Mouse (Mus musculus): Measurements from ENCODE around the gene Smpd2.

Gene Smpd2

DNA sequence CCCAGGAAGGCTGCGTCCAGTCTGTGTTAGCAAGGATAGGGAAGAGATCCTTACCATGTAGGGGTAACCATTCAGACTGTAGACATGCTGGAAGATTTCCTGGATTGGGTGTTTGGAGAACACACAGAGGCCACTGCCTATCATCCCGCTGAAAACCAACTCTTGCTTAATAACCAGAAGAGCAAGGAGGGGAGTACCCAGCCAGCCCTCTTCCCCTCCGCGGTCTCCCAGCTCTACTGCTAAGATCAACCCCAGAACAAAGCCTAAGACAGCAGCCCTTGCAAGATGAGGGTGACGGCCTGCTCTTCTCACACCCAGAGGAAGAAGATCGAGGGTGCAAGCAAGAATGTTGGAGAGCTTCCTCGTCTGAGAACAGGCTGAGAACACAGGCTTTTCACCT, 1.3 kb downstream of the Smpd2 start:
- DNase-seq (ENCODE audit: low read depth), result peak; percentile 58

DNA sequence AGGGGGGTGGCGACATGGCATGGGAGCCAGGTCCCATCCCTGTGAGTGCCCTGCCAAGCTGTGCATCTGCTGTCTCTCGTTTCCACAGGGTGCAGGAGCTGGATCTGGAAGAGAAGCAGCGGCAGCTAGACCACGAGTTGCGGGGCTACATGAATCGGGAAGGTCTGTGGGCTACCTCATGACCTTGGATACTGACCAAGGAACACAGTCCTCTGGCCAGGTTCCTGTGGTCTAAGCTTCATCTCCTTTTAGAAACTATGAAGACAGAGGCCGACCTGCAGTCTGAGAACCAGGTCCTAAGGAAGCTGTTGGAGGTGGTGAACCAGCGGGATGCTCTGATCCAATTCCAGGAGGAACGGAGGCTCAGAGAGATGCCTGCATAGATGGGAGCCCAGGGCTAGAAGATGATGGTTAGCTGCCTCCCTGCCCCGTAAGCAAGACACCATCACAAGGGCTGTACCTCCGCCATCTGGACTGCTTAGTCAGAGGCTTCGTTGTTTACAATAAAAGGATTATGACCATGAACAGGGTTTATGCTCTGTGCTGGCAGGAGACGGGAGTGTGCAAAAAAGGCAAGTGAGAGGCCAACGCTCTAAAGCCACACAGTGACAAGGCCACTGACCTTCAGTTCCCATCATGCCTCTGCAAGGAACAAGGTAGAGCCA, 3.5 kb downstream of the Smpd2 start:
- peak; percentile 26 for DNase-seq (ENCODE audit: low read depth)

DNA sequence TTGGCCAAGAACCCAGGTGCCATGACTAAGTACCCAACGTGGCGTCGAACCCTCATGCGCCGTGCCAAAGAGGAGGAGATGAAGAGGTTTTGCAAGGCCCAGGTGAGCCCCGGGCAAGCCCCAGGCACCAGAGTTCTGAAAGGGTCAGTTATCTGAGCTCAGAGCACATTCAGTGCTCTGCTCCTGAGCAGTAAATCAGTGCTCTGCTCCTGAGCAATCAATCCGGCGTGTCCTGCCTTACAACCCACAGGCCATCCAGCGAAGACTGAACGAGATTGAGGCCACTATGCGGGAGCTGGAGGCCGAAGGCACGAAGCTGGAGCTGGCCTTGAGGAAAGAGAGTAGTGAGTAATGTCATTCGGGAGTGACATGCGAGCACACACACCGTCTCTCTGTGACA, 4.4 kb downstream of the Smpd2 start:
- no peak for DNase-seq (ENCODE audit: low read depth)

DNA sequence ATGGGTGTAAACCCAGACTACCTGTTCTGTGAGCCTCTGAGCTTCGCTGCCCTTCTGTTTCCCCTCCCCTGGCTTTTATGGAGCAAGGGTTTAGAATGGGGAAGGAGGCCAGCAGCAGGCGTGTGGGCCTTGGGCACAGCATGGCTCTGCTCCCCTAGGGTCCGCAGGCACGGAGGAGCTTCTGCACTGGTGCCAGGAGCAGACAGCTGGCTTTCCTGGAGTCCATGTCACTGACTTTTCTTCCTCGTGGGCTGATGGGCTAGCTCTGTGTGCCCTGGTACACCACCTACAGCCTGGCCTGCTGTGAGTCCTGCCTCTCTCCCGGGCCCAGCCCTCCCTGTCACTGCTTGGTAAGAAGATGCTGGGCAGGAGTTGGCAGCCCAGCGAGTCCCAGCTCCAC, 7.7 kb downstream of the Smpd2 start:
- DNase-seq (ENCODE audit: low read depth), result no peak

DNA sequence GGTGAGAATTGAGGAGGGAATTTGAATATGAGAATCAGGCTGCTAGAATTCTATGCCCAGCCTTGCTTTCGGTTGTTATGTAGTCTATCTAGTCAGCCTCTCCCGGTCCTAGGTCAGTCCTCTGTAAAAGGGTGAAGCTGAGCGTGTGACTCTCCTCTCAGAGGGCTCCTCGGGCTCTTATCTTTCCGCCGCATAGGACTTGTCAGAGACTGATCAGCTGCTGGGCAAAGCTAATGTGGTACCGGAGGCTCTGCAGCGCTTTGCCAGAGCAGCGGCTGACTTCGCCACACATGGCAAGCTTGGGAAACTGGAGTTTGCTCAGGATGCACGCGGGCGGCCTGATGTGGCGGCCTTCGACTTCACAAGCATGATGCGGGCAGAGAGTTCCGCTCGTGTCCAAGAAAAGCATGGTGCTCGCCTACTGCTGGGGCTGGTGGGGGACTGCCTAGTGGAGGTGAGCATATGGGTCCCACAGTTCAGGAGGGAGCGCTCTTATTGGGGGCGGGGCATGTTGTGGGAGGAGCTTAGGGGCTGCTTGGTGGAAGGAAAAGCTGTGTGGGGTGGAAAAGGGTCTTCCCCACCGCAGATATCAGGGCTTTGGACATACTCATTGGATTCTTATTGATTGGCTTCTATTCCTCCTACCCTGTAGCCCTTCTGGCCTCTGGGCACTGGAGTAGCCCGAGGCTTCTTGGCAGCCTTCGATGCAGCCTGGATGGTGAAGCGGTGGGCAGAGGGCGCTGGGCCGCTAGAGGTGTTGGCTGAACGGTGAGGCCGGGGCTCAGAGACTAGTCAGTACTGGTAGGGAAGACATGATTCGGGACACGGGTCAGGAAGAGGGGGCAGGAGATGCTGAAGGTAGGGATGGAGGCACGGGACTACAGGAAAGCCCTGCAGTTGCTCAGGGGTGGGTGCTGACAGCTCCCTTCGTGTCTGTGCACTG, 9.0 kb downstream of the Smpd2 start:
- DNase-seq (ENCODE audit: low read depth), result peak; percentile 14

DNA sequence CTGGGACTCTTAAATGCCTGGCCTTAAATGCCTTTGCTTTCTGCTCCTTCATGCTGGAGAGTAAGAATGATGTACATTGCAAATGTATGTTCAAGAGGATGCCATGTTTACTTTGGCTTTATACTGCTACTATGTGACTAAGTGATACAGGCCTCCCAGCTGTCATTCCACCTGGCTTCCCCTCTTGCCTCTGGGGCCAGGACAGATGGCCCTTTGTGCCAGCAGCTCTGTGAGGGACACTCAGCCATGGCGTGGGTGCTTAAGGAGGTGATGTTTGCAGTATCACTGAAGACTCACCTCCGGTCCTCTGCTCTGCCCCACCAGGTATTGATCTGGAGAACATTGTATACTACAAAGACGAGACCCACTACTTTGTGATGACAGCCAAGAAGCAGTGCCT, 10.2 kb downstream of the Smpd2 start:
- no peak for DNase-seq (ENCODE audit: low read depth)

DNA sequence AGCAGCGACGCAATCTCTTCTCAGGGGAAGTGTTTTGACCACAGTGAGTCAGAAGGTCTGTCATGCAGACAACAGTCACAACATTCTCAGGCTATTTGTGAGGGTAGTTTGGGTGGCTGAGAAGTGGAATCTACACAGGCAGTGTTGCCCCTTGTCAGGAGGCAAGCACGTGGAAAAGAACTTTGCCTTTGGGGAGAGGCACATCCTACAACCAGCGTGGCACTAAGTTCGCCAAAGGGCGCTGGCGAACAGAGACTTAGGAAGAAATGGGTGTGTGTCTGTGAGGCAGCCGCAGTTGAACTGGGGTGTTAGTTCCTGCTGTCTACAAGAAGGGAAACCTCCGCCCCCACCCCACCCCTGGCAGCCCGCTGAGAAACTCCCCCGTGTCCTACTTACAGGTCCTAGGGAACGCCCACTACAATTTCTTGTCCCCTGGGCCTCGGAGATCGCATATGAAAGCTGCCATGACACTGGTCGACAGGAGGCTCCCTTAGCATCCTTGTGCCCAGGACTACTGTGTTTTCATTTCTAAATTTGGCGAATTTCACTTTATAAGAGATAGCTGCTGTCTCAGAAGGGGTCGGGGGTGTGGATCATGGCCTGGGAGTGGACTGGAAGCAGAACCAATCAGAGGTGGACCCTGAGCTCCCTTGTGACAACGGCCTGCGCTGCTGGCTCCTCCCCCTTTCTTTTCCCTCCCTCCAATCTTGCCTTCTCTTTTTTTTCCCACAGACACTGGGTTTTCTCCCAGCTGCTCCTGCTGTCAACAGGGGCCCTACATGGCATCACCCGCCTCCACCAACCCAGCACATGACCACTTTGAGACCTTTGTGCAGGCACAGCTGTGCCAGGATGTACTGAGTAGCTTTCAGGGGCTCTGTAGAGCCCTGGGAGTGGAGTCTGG, 12.6 kb downstream of the Smpd2 start:
- peak; percentile 89 for DNase-seq (ENCODE audit: low read depth)

DNA sequence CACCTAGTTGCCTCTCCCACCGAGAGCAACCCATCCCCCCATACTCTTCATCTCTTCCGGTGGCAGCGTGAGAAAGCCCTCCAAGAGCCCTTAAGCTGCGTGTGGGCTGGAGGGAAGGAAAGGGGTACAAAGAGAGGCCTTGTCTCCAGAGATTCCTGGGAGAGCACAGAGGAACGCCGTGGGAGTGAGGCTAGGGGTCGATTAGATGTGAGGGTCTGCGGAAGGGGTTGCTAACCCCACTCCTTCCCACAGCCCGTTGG, 13.2 kb downstream of the Smpd2 start:
- no peak for DNase-seq (ENCODE audit: low read depth)

DNA sequence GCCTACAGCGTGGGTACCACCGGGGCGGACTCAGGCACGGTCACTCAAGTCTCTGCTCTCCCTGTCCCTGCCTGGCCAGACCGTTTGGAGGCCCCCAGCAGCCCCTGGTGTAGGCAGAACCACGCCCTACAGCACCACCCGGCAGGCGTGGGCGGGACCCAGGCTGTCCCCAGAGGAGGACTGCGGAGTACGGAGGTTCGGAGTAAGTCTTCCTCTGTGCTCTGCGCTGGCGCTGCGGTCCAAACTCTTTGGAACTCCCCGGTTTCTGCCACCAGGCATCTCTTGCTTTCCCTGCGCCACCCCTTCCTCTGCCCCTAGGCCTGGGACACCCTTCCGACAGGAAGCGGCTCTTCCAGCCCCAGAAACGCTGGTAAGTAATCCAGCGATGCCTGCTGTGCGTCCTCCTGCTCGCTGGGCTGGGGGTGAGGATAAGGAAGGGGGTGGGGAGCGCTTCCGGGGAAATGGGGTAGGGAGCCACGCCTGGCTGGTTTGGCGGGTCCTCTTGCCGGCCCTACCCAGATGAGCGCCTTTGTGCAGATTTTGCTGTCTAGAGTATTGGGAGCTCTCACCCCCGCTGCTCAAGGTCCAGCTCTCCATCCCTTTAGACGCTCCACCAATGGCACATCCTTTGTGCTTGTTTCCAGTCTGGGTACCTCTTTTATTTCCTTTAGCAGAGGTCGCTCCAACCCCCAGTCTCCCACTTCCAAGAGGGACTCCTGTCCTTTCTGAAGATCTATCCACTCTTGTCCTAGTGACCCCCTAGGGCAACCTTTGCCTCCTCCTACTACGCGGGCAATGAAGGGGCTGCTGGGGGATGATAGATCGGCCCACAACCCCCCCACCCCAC, 13.8 kb downstream of the Smpd2 start, which contains the start of gene Mical1:
Gene Mical1, plus strand, starts transcription at position 144 of the 847 bp plus-strand sequence.
- DNase-seq (ENCODE audit: low read depth), result peak; percentile 82

DNA sequence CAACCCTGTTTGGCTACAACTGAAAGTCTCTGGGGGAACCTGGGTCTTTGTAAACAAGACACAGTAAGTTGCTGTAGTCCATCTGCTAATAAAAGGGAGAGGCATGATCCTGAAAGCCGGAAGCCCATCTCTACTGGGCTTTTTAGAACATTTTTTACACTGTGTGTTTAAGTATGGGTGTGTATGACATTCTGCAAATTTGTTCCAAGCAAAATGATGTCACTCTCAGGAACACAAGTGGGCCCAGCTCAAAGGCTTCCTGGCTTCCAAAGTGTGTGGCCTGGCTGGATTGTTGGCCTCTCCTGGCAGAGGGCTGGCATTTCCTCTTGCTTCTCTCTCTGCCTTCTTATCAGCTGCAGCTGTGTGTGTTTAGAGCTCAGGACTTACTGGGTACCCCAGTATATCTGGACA, 15.2 kb downstream of the Smpd2 start:
- DNase-seq (ENCODE audit: low read depth), result peak; percentile 69

DNA sequence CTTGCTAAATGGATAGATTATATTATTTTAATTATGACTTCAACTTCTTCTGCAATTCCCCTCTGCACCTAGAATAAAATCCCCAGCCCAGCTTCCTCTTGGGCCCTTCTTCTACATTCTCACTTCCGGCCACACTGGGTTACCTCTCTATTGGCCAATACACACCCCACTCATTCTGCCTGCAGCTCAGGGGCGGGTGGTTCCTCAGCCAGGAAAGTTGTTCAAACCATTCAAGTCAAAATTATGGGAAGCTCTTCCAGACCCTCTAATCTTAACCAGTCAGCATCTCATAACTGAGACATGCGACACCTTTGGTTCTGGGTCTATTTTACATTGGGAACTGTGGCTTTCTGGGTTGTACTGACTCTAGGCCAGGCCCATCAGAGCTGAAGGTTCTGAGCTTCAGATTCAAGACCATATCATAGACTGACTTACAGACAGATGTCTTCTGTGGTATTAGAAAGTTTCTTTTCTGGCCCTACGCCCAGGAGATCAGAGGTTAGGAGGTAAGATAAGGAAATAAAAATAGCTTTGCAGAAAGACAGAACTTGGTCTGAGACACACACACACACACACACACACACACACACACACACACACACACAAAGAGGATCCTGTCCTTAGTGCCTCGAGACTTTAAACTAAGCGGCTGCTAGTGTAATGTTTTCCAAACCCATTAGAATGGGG, 16.2 kb downstream of the Smpd2 start:
- peak; percentile 98 for DNase-seq (ENCODE audit: low read depth)

DNA sequence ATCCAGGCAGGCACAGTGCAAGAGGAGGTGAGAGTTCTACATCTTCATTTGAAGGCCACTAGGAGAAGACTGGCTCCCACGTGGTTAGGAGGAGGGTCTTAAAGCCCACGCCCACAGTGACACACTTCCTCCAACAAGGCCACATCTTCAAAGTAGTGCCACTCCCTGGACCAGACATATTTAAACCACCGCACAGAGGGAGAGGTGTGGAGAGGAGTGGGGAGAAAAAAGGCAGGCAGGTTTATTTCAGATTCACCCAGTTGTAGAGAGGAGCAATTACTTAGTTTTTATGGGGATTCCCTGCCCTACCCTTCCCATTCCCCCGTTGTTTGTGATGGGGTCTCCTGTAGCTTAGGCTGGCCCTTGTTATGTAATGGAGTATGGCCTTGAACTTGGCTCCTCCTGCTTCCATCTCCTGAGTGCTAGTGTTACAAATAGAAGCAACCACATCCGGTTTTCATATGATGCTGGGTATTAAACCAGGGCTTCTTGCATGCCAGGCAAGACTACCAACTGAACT, 17.1 kb downstream of the Smpd2 start:
- peak; percentile 91 for DNase-seq (ENCODE audit: low read depth)

DNA sequence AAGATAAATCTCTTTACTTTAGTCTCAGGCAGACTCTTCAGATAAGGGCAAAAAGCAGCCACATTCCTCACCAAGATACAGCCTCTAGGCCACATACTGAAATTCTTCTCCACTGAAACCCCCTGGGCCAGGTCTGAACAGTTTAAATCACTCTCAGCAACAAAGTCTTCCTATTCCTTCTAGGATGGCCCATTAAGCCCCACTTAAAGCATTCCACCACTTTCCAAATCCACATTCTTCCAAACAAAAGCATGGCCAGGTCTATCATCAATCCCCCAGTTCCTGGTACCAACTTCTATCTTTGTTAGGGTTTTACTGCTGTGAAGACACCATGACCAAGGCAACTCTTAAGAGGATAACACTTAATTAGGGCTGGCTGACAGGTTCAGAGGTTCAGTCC, 17.6 kb downstream of the Smpd2 start:
- no peak for DNase-seq (ENCODE audit: low read depth)

DNA sequence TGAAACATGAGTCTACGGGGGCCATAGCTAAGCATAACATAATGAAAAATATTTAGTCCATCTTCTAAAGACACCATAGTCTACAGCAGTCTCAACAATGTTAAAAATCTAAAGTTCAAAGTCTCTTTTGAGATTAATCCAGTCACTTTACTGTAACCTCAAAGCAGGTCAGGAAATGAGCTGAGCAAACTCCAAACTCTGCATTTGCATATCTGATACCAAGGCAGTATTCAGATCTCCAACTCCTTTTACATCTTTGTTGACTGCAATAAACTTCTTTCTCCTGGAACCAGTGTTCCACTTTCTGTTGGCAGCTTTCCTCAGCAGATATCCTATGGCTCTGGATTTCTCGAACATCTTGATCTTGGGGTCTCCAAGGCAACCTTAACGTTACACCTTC, 19.5 kb downstream of the Smpd2 start:
- DNase-seq (ENCODE audit: low read depth), result no peak

DNA sequence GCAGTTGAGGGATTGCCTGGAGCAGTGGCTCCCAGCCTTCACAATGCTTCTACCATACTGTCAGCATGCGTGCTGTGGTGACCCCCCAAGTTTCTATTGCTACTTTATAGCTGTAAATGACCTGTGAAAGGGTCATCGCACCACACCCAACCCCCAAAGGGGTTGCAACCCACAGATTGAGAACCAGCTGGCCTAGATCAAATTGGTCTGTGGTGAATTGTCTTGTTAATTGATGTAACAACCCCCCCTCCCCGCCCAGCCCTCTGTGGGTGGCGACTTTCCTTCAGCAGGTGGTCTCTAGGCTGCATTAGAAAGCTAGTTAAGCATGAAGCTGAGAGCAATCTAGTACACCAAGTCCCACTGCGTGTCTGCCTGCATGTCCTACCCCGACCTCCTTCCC, 22.8 kb downstream of the Smpd2 start:
- no peak for DNase-seq (ENCODE audit: low read depth)

DNA sequence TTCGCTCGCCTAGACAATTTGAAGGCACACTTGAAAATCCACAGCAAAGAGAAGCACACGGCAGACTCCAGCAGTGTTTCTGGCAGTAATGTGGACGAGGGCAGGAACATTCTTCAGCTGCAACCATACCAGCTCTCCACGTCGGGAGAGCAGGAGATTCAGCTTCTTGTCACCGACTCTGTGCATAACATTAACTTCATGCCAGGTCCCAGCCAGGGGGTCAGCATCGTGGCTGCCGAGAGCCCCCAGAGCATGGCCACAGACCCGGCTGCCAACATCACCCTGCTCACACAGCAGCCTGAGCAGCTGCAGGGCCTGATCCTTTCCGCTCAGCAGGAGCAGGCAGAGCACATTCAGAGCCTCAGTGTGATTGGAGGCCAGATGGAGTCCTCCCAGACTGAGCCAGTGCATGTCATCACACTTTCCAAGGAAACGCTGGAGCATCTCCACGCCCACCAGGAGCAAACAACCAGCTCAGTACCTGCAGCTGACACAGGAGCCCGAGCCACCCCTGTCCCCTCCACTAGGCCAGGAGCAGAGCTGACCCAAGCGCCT, 25.7 kb downstream of the Smpd2 start:
- DNase-seq (ENCODE audit: low read depth), result no peak

DNA sequence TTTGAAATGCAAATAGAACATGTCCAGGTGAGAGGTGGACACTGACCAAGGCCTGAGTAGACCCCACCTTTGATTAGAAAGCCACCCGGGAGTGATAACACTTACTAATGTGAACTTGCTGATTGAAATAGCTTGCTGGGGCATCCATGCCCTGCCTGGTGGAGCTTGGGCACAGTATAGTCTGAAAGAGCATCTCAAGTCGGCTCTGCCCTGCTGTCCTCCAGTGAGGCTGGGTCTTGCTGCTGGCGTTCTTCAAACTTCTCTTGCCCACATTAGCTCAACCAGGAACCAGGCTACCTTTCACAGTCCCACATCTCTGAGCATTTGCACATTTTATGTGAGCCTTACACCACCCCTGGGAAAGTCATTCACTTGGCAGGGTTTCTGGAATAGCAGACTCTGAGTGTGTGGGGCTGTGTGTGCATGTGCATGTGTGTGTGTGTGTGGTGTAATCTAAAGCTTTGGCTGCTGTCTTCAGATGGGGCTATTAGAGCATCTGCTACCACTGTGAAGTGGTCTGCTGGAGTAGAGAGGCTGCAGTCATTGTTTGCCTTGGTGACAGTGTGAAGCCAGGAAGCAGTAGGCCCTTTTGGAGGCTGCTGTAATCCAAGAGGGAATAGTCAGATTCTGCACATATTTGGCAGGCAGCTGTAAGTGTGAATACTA, 29.0 kb downstream of the Smpd2 start:
- DNase-seq (ENCODE audit: low read depth), result no peak

DNA sequence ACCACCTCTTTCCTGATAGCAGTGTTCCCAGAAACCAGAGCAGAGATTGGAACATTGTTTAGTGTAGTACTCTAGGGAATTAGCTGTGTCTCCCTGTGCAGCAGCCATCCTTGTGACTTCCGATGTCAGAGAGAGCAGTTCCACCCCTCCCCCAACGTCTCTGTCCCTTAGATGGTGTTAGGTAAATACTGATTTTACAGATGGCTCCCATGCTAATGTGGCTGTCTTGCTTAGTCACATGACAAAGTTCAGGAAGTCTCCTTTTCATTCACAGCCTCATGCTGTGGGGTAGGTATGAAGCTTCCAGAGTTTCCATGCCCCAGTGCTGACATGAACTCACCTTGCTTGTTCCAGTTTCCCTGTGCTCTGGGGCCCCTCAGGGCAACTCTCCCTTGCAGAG, 29.7 kb downstream of the Smpd2 start:
- no peak for DNase-seq (ENCODE audit: low read depth)

DNA sequence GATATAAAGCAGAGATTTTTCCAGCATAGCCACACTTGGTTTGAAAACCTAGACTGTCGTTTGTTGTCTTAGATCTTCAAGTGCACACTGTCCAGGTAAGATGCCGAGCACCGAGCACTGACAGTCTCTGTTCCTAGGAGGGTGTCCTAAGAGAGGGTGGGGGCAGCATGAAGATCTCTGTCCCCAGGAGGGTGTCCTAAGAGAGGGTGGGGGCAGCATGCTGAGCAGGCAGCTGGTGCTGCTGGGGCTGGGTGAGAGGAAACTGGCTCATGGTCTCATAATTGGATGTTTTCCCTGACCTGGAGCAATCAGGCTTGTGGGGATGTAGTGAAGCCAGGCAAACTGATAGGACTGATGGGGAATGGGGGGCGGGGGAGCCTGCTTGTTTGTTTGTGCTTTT, 30.2 kb downstream of the Smpd2 start:
- DNase-seq (ENCODE audit: low read depth), result no peak

DNA sequence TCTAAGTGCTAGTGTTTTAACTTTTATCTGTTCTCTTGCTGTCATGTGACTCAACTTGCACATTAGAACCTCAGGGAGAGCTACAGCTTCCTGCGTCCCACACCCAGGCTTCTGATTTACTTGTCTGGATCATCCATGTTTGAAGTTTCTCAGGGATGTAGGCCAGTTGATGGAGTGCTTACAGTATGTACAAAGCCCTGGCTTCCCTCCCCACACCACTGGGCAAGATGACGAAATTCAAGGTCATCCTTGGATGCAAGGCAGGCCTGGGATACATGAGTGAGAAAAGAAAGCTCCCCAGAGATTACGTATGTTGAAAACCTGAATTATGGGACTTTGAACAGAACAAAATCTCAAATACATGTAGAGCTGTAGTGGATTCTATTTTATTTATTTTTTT, 37.4 kb downstream of the Smpd2 start:
- DNase-seq (ENCODE audit: low read depth), result no peak
